Mouse (Mus musculus) stomach, postnatal 0 days (tissue): Measurements from ENCODE around the gene Naaladl1.

Experiments used
- CTCF ChIP-seq: IDR thresholded peaks from 2 replicates; pipeline ENCODE4 v1.5.1; 2016; ENCODE audit warnings: antibody characterized with exemption, low read depth, mild to moderate bottlenecking, moderate library complexity
- EP300 ChIP-seq: optimal IDR thresholded peaks from 2 replicates; pipeline ENCODE3; 2016; ENCODE audit warnings: antibody characterized with exemption

GRCm38 (mm10) chr19:6132171-6132827 lies 26.7 kb downstream of the Naaladl1 start:
- TF ChIP-seq CTCF (no peak), EP300 (no peak)
